Mouse (Mus musculus) hematopoietic multipotent progenitor cell, adult 10-12 weeks (in vitro differentiated cells): ENCODE measurements around the gene Slc10a3. TPM values are rescaled to one million over a fixed set of nuclear protein-coding genes. Genes with fewer than 3 reads are reported as not detected.

ENCODE experiments used
- polyA plus RNA-seq: library from polyadenylated mRNA; stranded (reverse); fragments of >175 nt; gene quantifications from 2 replicates; pipeline ENCODE4 v1.2.3, GENCODE M21; 2012; ENCODE audit warnings: low replicate concordance

Gene Slc10a3
- 5.2 and 7.6 TPM in 2 replicates for polyA plus RNA-seq

DNA sequence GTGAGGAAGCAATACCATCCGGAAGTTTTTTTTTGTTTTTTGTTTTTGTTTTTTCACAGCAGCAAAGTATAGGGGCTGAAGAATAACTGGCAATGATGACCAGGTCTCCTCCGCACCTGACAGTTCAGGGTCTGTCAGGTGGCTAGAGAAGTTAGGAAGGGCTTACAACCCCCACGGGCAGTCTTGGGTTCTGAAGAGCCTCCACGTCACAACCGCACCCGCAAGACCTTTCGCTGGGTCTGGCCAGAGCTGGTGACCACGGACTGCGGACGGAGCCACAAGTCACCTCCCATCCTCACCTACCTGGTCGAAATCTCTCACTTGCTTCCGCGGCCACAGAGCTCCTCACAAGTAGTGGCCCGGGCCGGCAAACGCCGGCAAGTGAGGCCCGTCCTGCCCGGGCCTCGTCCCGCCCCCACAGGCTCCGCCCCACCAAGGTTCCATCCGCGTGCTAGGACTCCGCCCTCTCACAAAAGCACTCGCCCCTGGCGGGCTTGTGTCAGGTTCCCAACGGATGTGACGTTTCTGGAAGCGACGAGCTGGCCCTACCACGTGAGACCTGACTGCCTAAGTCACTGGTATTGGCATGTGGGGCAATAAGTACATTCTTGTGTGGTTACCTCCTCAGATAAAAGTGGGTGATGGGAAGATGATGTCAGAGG is at the start of gene Slc10a3, which contains the start of gene Ubl4a:
Slc10a3 (minus strand) TSS at position 462 of the 662 bp plus-strand sequence.
Ubl4a (minus strand) TSS at position 331 of the 662 bp plus-strand sequence.

DNA sequence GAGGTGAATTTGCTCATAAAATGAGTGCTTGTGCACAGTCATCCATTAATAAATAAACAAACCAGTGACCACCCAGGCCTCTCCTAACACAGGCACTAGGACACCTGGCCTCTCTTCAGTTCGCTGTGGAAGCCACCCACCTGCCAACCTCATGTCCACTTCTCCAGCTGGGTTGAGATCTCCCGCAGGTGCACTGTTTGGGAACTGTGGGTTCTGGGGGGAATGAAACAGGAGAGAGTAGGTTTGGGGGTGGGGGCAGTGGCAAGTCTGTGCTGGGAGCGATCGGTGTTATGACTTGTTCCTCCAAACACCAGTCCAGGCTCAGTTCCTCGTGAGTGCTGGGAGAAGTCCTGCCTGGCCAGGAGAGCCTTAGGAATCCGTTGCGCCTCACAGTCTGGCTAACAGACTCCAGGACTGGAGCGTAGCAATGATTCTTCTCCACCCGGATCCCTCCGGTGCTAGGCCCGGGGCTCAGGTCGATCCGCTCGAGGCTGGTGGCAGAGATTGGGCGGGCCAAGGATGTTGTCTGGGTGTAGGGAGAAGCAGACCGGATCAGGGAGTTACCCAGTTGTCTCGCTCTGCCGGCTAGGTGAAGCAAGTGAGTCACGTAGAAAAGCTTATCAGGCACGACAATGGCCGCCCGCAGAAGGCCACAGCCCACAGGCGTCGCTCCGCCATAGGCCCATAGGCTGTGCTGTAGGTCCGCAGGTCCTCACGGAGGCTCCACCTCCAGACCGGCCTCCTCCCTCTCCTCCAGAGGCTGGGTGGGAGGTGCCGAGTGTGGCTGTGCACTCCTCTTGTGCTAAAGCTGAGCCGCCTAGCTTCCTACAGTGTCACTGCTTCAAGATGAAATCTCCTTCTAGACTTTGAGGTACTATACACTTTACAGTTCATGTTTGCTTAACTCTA is 19.6 kb upstream of the Slc10a3 start, which contains the start of the genes Fam3a and Ikbkg:
Fam3a (minus strand) TSS at position 738 of the 909 bp plus-strand sequence.
Ikbkg (plus strand) TSS at position 756 of the 909 bp plus-strand sequence.

DNA sequence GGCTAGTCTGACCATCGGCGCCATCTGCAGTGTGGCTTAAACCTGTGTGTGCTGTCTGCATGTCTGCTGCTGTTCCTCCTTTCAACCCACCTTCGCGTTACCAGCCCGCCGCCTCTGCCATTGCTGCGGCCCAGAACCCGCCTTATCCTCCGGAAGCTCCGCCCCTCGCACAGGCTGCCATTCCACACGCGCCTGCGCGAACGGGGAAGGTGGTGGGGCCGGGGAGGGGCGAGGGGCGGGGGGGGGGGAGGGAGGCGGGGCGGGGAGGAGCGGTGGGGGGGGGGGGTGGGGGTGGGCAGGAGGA is 19.7 kb downstream of the Slc10a3 start, which contains the start of gene Lage3:
Lage3 (minus strand) TSS at position 152 of the 304 bp plus-strand sequence.

DNA sequence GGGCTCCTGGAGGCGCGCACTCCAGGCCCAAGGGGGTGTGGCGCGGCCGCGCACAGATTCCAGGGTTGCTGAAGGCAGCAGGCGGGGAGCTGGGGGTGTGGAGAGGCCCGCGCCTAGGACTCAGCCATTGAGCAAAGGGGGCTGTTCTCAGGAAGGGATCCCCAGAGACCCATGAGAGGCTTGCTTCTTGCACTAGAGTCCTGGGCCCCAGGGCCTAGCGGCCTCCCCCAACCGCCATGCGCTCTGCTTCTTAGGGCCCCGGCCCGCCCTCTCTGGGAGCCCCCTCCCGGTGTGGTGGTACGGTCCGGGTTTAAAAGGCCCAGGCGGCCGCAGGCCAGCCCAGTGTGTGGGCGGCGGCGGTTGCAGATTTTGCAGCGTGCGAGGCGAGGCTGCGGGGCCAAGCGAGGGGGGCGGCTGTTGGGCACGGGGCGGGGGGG is 44.4 kb downstream of the Slc10a3 start, which contains the start of gene Plxna3:
Plxna3 (plus strand) TSS at position 342 of the 437 bp plus-strand sequence.

Other genes with a start within 250 kb of the Slc10a3 start
- gene Opn1mw, start 245.9 kb downstream of the Slc10a3 start, polyA plus RNA-seq, result not detected in 2 replicates
- gene Mecp2, start 238.0 kb downstream of the Slc10a3 start, polyA plus RNA-seq, result 49.9 and 81.9 TPM in 2 replicates
- gene Tex28, start 205.5 kb downstream of the Slc10a3 start, polyA plus RNA-seq, result not detected in 2 replicates
- gene Tktl1, start 196.1 kb downstream of the Slc10a3 start, polyA plus RNA-seq, result not detected in 2 replicates
- 201 and 294 TPM in 2 replicates for gene Flna, start 123.5 kb downstream of the Slc10a3 start, polyA plus RNA-seq
- 25.7 and 40.9 TPM in 2 replicates for gene Emd, start 118.7 kb downstream of the Slc10a3 start, polyA plus RNA-seq
- 154 and 937 TPM in 2 replicates for gene Rpl10, start 102.5 kb downstream of the Slc10a3 start, polyA plus RNA-seq
- 78.8 and 165 TPM in 2 replicates for gene Taz, start 91.4 kb downstream of the Slc10a3 start, polyA plus RNA-seq
- 1.8 and 1.9 TPM in 2 replicates for gene Dnase1l1, start 91.0 kb downstream of the Slc10a3 start, polyA plus RNA-seq
- gene Atp6ap1, start 76.3 kb downstream of the Slc10a3 start, polyA plus RNA-seq, result 20.3 and 40.2 TPM in 2 replicates
- 86.6 and 171 TPM in 2 replicates for gene Gdi1, start 68.4 kb downstream of the Slc10a3 start, polyA plus RNA-seq
- 12.3 and 29.0 TPM in 2 replicates for gene Fam50a, start 60.3 kb downstream of the Slc10a3 start, polyA plus RNA-seq
- 9.0 and 13.1 TPM in 2 replicates for gene Plxna3, start 44.3 kb downstream of the Slc10a3 start, polyA plus RNA-seq
- gene Lage3, start 19.7 kb downstream of the Slc10a3 start, polyA plus RNA-seq, result 3.3 and 4.9 TPM in 2 replicates
- 10.3 and 20.7 TPM in 2 replicates for gene Ubl4a, start 131 bp downstream of the Slc10a3 start, polyA plus RNA-seq
- gene Fam3a, start 19.9 kb upstream of the Slc10a3 start, polyA plus RNA-seq, result 14.6 and 17.1 TPM in 2 replicates
- gene Ikbkg, start 19.9 kb upstream of the Slc10a3 start, polyA plus RNA-seq, result 16.9 and 22.2 TPM in 2 replicates
- gene G6pdx, start 55.8 kb upstream of the Slc10a3 start, polyA plus RNA-seq, result 10.9 and 17.0 TPM in 2 replicates
- not detected in 2 replicates for gene Gm6880, start 108.0 kb upstream of the Slc10a3 start, polyA plus RNA-seq
- not detected in 2 replicates for gene Olfr1326-ps1, start 201.5 kb upstream of the Slc10a3 start, polyA plus RNA-seq
- not detected in 2 replicates for gene Olfr1325, start 219.3 kb upstream of the Slc10a3 start, polyA plus RNA-seq